Mouse (Mus musculus) midbrain, embryonic 11.5 days (tissue): ENCODE data around the gene Ccdc149. TPM values are rescaled to one million over a fixed set of nuclear protein-coding genes. Genes with fewer than 3 reads are reported as not detected.
A peak's percentile ranks its signal among the peaks of the same experiment; 100 is the strongest.

Source experiments
- ATAC-seq: fragments of 200-750 bp; cut with Nextera tagmentation; 2 replicates; pipeline ENCODE4 v1.8.0; 2017; ENCODE audit warnings: moderate TSS enrichment, moderate library complexity; ENCODE audit not compliant: low FRiP score
- DNase-seq: peaks from one replicate; pipeline ENCODE4 v3.0.0; 2015; ENCODE audit warnings: low spot score; ENCODE audit errors: missing footprints
- H3K27ac ChIP-seq: fragments of 300-500 bp; sonication (generic); 2 replicates; pipeline ENCODE4 v1.5.1; 2014; ENCODE audit warnings: low read depth, low read length
- H3K27me3 ChIP-seq: fragments of 300-500 bp; sonication (generic); 2 replicates; pipeline ENCODE4 v1.6.1; 2014; ENCODE audit warnings: mild to moderate bottlenecking, low read length, moderate library complexity, mixed read lengths; ENCODE audit not compliant: control insufficient read depth, insufficient read depth
- H3K36me3 ChIP-seq: fragments of 300-500 bp; sonication (generic); 2 replicates; pipeline ENCODE4 v1.6.1; 2014; ENCODE audit warnings: mild to moderate bottlenecking, low read length, moderate library complexity, mixed read lengths; ENCODE audit not compliant: control insufficient read depth, insufficient read depth
- H3K4me1 ChIP-seq: fragments of 300-500 bp; sonication (generic); 2 replicates; pipeline ENCODE4 v1.6.1; 2014; ENCODE audit warnings: low read length; ENCODE audit not compliant: control insufficient read depth, insufficient read depth
- H3K4me2 ChIP-seq: fragments of 300-500 bp; sonication (generic); 2 replicates; pipeline ENCODE4 v1.6.1; 2014; ENCODE audit warnings: mild to moderate bottlenecking, moderate library complexity
- H3K4me3 ChIP-seq: fragments of 300-500 bp; sonication (generic); 2 replicates; pipeline ENCODE4 v1.5.1; 2014; ENCODE audit warnings: low read depth, low read length
- H3K9ac ChIP-seq: fragments of 300-500 bp; sonication (generic); 2 replicates; pipeline ENCODE4 v1.6.1; 2014; ENCODE audit warnings: low read length
- H3K9me3 ChIP-seq: fragments of 300-500 bp; sonication (generic); 2 replicates; pipeline ENCODE4 v1.6.1; 2016; ENCODE audit warnings: low read length; ENCODE audit not compliant: control insufficient read depth
- WGBS: fragments of 180-500 bp; shearing (Covaris S2); extraction: QIAGEN DNeasy Blood & Tissue Kit; methylation state at CpG from one replicate; pipeline ENCODE4 v1.1.7; 2014; 5-methylcytosine and 5-hydroxymethylcytosine counted together
- polyA plus RNA-seq: library from polyadenylated mRNA; unstranded; fragments of >200 nt; fragmentation: Nextera tagmentation; extraction: Ambion mirVana; gene quantifications from 2 replicates; pipeline ENCODE4 v1.2.1, GENCODE M21; 2014

Gene Ccdc149
- 2.4 and 3.1 TPM in 2 replicates for polyA plus RNA-seq

- ATAC-seq (peak; percentile 87), DNase-seq (peak; percentile 95)
- Histone ChIP-seq H3K36me3 (no peaks in the 10 kb centered on the region), H3K27ac (no peak within 1 kb of the TSS; the same call in 1 of the 2 replicates), H3K4me2 (peak within 1 kb of the TSS; percentile 86), H3K27me3 (no peaks in the 10 kb centered on the region; the same call in 1 of the 2 replicates), H3K9me3 (no peaks in the 10 kb centered on the region), H3K4me3 (peak within 1 kb of the TSS; percentile 68), H3K9ac (peak within 1 kb of the TSS; percentile 89), H3K4me1 (peaks cover 4% of the 10 kb centered on the region; the same call in 1 of the 2 replicates)
- WGBS: under 1% methylated on average over 50 of the region's 65 CpGs
Measured at GRCm38 (mm10) chr5:52470991-52471801, at the start of gene Ccdc149. Gene Ccdc149, minus strand, starts transcription at chr5:52471521.

GRCm38 (mm10) chr5:52519921-52520320, 48.6 kb upstream of the Ccdc149 start:
- H3K9me3 ChIP-seq: no peaks in the 10 kb centered on the region
- 80% methylated on average over 2 of the region's 2 CpGs for WGBS
- peaks cover 2% of the 10 kb centered on the region; the same call in 1 of the 2 replicates for H3K4me1 ChIP-seq
- H3K27me3 ChIP-seq: no peaks in the 10 kb centered on the region
- no peak overlapping the region for H3K4me3 ChIP-seq
- no peak for ATAC-seq
- H3K36me3 ChIP-seq: no peaks in the 10 kb centered on the region
- H3K9ac ChIP-seq: no peak overlapping the region
- DNase-seq: no peak
- H3K4me2 ChIP-seq: no peak overlapping the region
- H3K27ac ChIP-seq: no peak overlapping the region

GRCm38 (mm10) chr5:52516072-52516476, 44.8 kb upstream of the Ccdc149 start:
- H3K9ac ChIP-seq: peak overlapping the region; percentile 55
- H3K4me2 ChIP-seq: peak overlapping the region; percentile 74
- peaks cover 2% of the 10 kb centered on the region; the same call in 1 of the 2 replicates for H3K4me1 ChIP-seq
- H3K36me3 ChIP-seq: no peaks in the 10 kb centered on the region
- peak overlapping the region; percentile 24 for H3K4me3 ChIP-seq
- H3K27me3 ChIP-seq: no peaks in the 10 kb centered on the region
- peak; percentile 93 for DNase-seq
- WGBS: 20% methylated on average over 21 of the region's 21 CpGs
- no peak overlapping the region for H3K27ac ChIP-seq
- ATAC-seq: peak; percentile 59
- no peaks in the 10 kb centered on the region for H3K9me3 ChIP-seq

GRCm38 (mm10) chr5:52515246-52516021, 44.1 kb upstream of the Ccdc149 start:
- WGBS: 21% methylated on average over 22 of the region's 22 CpGs
- H3K9me3 ChIP-seq: no peaks in the 10 kb centered on the region
- H3K4me2 ChIP-seq: peak overlapping the region; percentile 74
- H3K27me3 ChIP-seq: no peaks in the 10 kb centered on the region
- H3K27ac ChIP-seq: no peak overlapping the region
- no peaks in the 10 kb centered on the region for H3K36me3 ChIP-seq
- peak overlapping the region; percentile 24 for H3K4me3 ChIP-seq
- DNase-seq (peak; percentile 98), ATAC-seq (peak; percentile 62)
- peak overlapping the region; percentile 55 for H3K9ac ChIP-seq
- H3K4me1 ChIP-seq: peaks cover 2% of the 10 kb centered on the region; the same call in 1 of the 2 replicates

- WGBS: 72% methylated on average over 3 of the region's 3 CpGs
- Histone ChIP-seq H3K9ac (no peak overlapping the region), H3K27me3 (no peaks in the 10 kb centered on the region), H3K4me2 (no peak overlapping the region), H3K4me3 (no peak overlapping the region), H3K27ac (no peak overlapping the region), H3K9me3 (no peaks in the 10 kb centered on the region), H3K4me1 (no peaks in the 10 kb centered on the region; the same call in 1 of the 2 replicates), H3K36me3 (no peaks in the 10 kb centered on the region)
- DNase-seq (no peak), ATAC-seq (no peak)
Measured at GRCm38 (mm10) chr5:52511089-52511488, 39.8 kb upstream of the Ccdc149 start.

GRCm38 (mm10) chr5:52509416-52509815, 38.1 kb upstream of the Ccdc149 start:
- ATAC-seq: no peak
- H3K4me1 ChIP-seq: no peaks in the 10 kb centered on the region

GRCm38 (mm10) chr5:52504666-52505065, 33.3 kb upstream of the Ccdc149 start:
- ATAC-seq: no peak

More at GRCm38 (mm10) chr5:52509416-52509815, 38.1 kb upstream of the Ccdc149 start:
- H3K9me3 ChIP-seq: no peaks in the 10 kb centered on the region
- H3K4me2 ChIP-seq: no peak overlapping the region
- no peak overlapping the region for H3K9ac ChIP-seq
- no peak for DNase-seq
- no peak overlapping the region for H3K4me3 ChIP-seq
- H3K27ac ChIP-seq: no peak overlapping the region
- no peaks in the 10 kb centered on the region for H3K36me3 ChIP-seq
- H3K27me3 ChIP-seq: no peaks in the 10 kb centered on the region
- WGBS: 90% methylated on average over 6 of the region's 6 CpGs

GRCm38 (mm10) chr5:52504148-52504547, 32.8 kb upstream of the Ccdc149 start:
- no peak for ATAC-seq
- DNase-seq: no peak
- no peaks in the 10 kb centered on the region for H3K4me1 ChIP-seq
- H3K4me3 ChIP-seq: no peak overlapping the region
- H3K9ac ChIP-seq: no peak overlapping the region
- H3K27me3 ChIP-seq: no peaks in the 10 kb centered on the region
- H3K4me2 ChIP-seq: no peak overlapping the region
- no peaks in the 10 kb centered on the region for H3K36me3 ChIP-seq
- no peaks in the 10 kb centered on the region for H3K9me3 ChIP-seq
- WGBS: 90% methylated on average over 11 of the region's 11 CpGs
- no peak overlapping the region for H3K27ac ChIP-seq

More at GRCm38 (mm10) chr5:52504666-52505065, 33.3 kb upstream of the Ccdc149 start:
- H3K4me1 ChIP-seq: no peaks in the 10 kb centered on the region
- no peaks in the 10 kb centered on the region for H3K27me3 ChIP-seq
- no peak overlapping the region for H3K4me3 ChIP-seq
- H3K36me3 ChIP-seq: no peaks in the 10 kb centered on the region
- WGBS: 92% methylated on average over 13 of the region's 13 CpGs
- no peak for DNase-seq
- no peaks in the 10 kb centered on the region for H3K9me3 ChIP-seq
- no peak overlapping the region for H3K4me2 ChIP-seq
- no peak overlapping the region for H3K27ac ChIP-seq
- H3K9ac ChIP-seq: no peak overlapping the region
